Mouse (Mus musculus): ENCODE results near the gene Dnm3. TPM values are rescaled to one million over a fixed set of nuclear protein-coding genes. Genes with fewer than 3 reads are reported as not detected.

Gene Dnm3
- polyA plus RNA-seq, 1 experiment from 2014 or later: 1.1 TPM

- Histone ChIP-seq H3K27ac (no peak overlapping the region), H3K4me1 (no peaks in the 10 kb centered on the region), H3K9ac (no peak overlapping the region), H3K4me3 (no peak overlapping the region), H3K4me2 (no peak overlapping the region), H3K27me3 (replicated peaks) (no peaks in the 10 kb centered on the region), H3K9me3 (replicated peaks) (no peaks in the 10 kb centered on the region), H3K36me3 (no peaks in the 10 kb centered on the region)
- 68% methylated on average over 1 of the region's 1 CpGs for WGBS (ENCODE audit: insufficient replicate concordance)
- ATAC-seq: no peak
These were observed 201.8 kb downstream of the Dnm3 start for GRCm38 (mm10) chr1:162276011-162276410.

- H3K4me2 ChIP-seq: no peak overlapping the region
- 75% methylated on average over 11 of the region's 11 CpGs for WGBS (ENCODE audit: insufficient replicate concordance)
- no peaks in the 10 kb centered on the region for H3K27me3 ChIP-seq (replicated peaks)
- ATAC-seq: no peak
- no peak overlapping the region for H3K27ac ChIP-seq
- no peaks in the 10 kb centered on the region for H3K9me3 ChIP-seq (replicated peaks)
- no peak overlapping the region for H3K9ac ChIP-seq
- no peaks in the 10 kb centered on the region for H3K4me1 ChIP-seq
- no peaks in the 10 kb centered on the region for H3K36me3 ChIP-seq
- no peak overlapping the region for H3K4me3 ChIP-seq
These were observed 203.1 kb downstream of the Dnm3 start for GRCm38 (mm10) chr1:162274674-162275248.

- no peaks in the 10 kb centered on the region for H3K27me3 ChIP-seq (replicated peaks)
- no peaks in the 10 kb centered on the region for H3K36me3 ChIP-seq
- WGBS (ENCODE audit: insufficient replicate concordance): 63% methylated on average over 6 of the region's 6 CpGs
- 0 out of 2 replicates have a peak, but pooled peaks cover 6% of the 10 kb centered on the region for H3K4me1 ChIP-seq
- ATAC-seq: no peak
- no peaks in the 10 kb centered on the region for H3K9me3 ChIP-seq (replicated peaks)
- H3K9ac ChIP-seq: no peak overlapping the region
- no peak overlapping the region for H3K4me3 ChIP-seq
- H3K4me2 ChIP-seq: no peak overlapping the region
- no peak overlapping the region for H3K27ac ChIP-seq
These were observed 220.8 kb downstream of the Dnm3 start for GRCm38 (mm10) chr1:162256912-162257607.

GRCm38 (mm10) chr1:162254944-162255343 is 222.9 kb downstream of the Dnm3 start:
- Histone ChIP-seq H3K27me3 (replicated peaks) (no peaks in the 10 kb centered on the region), H3K4me2 (no peak overlapping the region), H3K36me3 (no peaks in the 10 kb centered on the region), H3K27ac (0 out of 2 replicates have a peak overlapping the region, but pooled peaks have one; percentile 40), H3K9ac (no peak overlapping the region), H3K4me3 (no peak overlapping the region), H3K4me1 (0 out of 2 replicates have a peak, but pooled peaks cover 6% of the 10 kb centered on the region), H3K9me3 (replicated peaks) (no peaks in the 10 kb centered on the region)
- ATAC-seq: 0 out of 2 replicates have a peak, but pooled peaks have one; percentile 27
- WGBS (ENCODE audit: insufficient replicate concordance): 44% methylated on average over 5 of the region's 5 CpGs

- Histone ChIP-seq H3K27ac (0 out of 2 replicates have a peak overlapping the region, but pooled peaks have one; percentile 22), H3K4me3 (no peak overlapping the region), H3K27me3 (replicated peaks) (no peaks in the 10 kb centered on the region), H3K4me1 (0 out of 2 replicates have a peak, but pooled peaks cover 6% of the 10 kb centered on the region), H3K36me3 (no peaks in the 10 kb centered on the region), H3K4me2 (no peak overlapping the region), H3K9ac (no peak overlapping the region), H3K9me3 (replicated peaks) (no peaks in the 10 kb centered on the region)
- ATAC-seq: no peak
- 49% methylated on average over 8 of the region's 8 CpGs for WGBS (ENCODE audit: insufficient replicate concordance)
These were observed 223.7 kb downstream of the Dnm3 start for GRCm38 (mm10) chr1:162253971-162254641.

GRCm38 (mm10) chr1:162252869-162253268 is 225.0 kb downstream of the Dnm3 start:
- Histone ChIP-seq H3K9me3 (replicated peaks) (no peaks in the 10 kb centered on the region), H3K27me3 (replicated peaks) (no peaks in the 10 kb centered on the region), H3K4me3 (no peak overlapping the region), H3K36me3 (no peaks in the 10 kb centered on the region), H3K9ac (no peak overlapping the region), H3K4me1 (0 out of 2 replicates have a peak, but pooled peaks cover 6% of the 10 kb centered on the region), H3K4me2 (no peak overlapping the region), H3K27ac (no peak overlapping the region)
- 55% methylated on average over 2 of the region's 2 CpGs for WGBS (ENCODE audit: insufficient replicate concordance)
- ATAC-seq: no peak

GRCm38 (mm10) chr1:162247216-162247615 is 230.6 kb downstream of the Dnm3 start:
- Histone ChIP-seq H3K9ac (no peak overlapping the region), H3K4me3 (no peak overlapping the region), H3K4me2 (no peak overlapping the region), H3K4me1 (no peaks in the 10 kb centered on the region), H3K27me3 (replicated peaks) (no peaks in the 10 kb centered on the region), H3K36me3 (no peaks in the 10 kb centered on the region), H3K27ac (no peak overlapping the region), H3K9me3 (replicated peaks) (no peaks in the 10 kb centered on the region)
- no peak for ATAC-seq
- WGBS (ENCODE audit: insufficient replicate concordance): 73% methylated on average over 5 of the region's 5 CpGs

GRCm38 (mm10) chr1:162243651-162243990 is 234.2 kb downstream of the Dnm3 start:
- no peak for ATAC-seq
- Histone ChIP-seq H3K4me3 (no peak overlapping the region), H3K9me3 (replicated peaks) (no peaks in the 10 kb centered on the region), H3K36me3 (no peaks in the 10 kb centered on the region), H3K4me1 (no peaks in the 10 kb centered on the region), H3K27ac (no peak overlapping the region), H3K9ac (no peak overlapping the region), H3K27me3 (replicated peaks) (no peaks in the 10 kb centered on the region), H3K4me2 (no peak overlapping the region)
- WGBS (ENCODE audit: insufficient replicate concordance): 58% methylated on average over 2 of the region's 2 CpGs

- no peaks in the 10 kb centered on the region for H3K9me3 ChIP-seq (replicated peaks)
- no peak for ATAC-seq
- no peak overlapping the region for H3K4me3 ChIP-seq
- no peaks in the 10 kb centered on the region for H3K36me3 ChIP-seq
- H3K4me2 ChIP-seq: no peak overlapping the region
- no peak overlapping the region for H3K27ac ChIP-seq
- 54% methylated on average over 7 of the region's 7 CpGs for WGBS (ENCODE audit: insufficient replicate concordance)
- no peaks in the 10 kb centered on the region for H3K27me3 ChIP-seq (replicated peaks)
- no peak overlapping the region for H3K9ac ChIP-seq
- no peaks in the 10 kb centered on the region for H3K4me1 ChIP-seq
These were observed 234.7 kb downstream of the Dnm3 start for GRCm38 (mm10) chr1:162242980-162243650.

- Histone ChIP-seq H3K27ac (no peak overlapping the region), H3K4me3 (no peak overlapping the region), H3K9ac (no peak overlapping the region), H3K36me3 (no peaks in the 10 kb centered on the region), H3K4me2 (no peak overlapping the region), H3K4me1 (no peaks in the 10 kb centered on the region), H3K9me3 (replicated peaks) (no peaks in the 10 kb centered on the region), H3K27me3 (replicated peaks) (no peaks in the 10 kb centered on the region)
- ATAC-seq: no peak
- 51% methylated on average over 4 of the region's 4 CpGs for WGBS (ENCODE audit: insufficient replicate concordance)
These were observed 237.1 kb downstream of the Dnm3 start for GRCm38 (mm10) chr1:162240720-162241119.

- 41% methylated on average over 3 of the region's 3 CpGs for WGBS (ENCODE audit: insufficient replicate concordance)
- no peak for ATAC-seq
- H3K4me3 ChIP-seq: no peak overlapping the region
These were observed 239.2 kb downstream of the Dnm3 start for GRCm38 (mm10) chr1:162238646-162239045.

More at GRCm38 (mm10) chr1:162238646-162239045, 239.2 kb downstream of the Dnm3 start:
- H3K9me3 ChIP-seq (replicated peaks): no peaks in the 10 kb centered on the region
- no peaks in the 10 kb centered on the region for H3K27me3 ChIP-seq (replicated peaks)
- H3K4me2 ChIP-seq: no peak overlapping the region
- H3K9ac ChIP-seq: no peak overlapping the region
- no peaks in the 10 kb centered on the region for H3K4me1 ChIP-seq
- no peak overlapping the region for H3K27ac ChIP-seq
- no peaks in the 10 kb centered on the region for H3K36me3 ChIP-seq
